Mouse (Mus musculus) cerebellum, adult 2 months (tissue): ENCODE measurements around the gene Fscn3. TPM values are rescaled to one million over a fixed set of nuclear protein-coding genes. Genes with fewer than 3 reads are reported as not detected.

Experiments
- DNase-seq, 2 experiments: peaks; one replicate each; pipeline ENCODE4 v3.0.0; 2021
- H3K27ac ChIP-seq: fragments of 200-500 bp; 2 replicates; pipeline ENCODE4 v1.5.1; 2012; ENCODE audit warnings: low read length, control low read depth, inconsistent platforms; ENCODE audit not compliant: insufficient read depth
- H3K27me3 ChIP-seq: fragments of 200-500 bp; 2 replicates; pipeline ENCODE4 v1.6.1; 2012; ENCODE audit warnings: inconsistent platforms, mild to moderate bottlenecking, low read length, moderate library complexity; ENCODE audit not compliant: control insufficient read depth, insufficient read depth
- H3K4me1 ChIP-seq: fragments of 200-500 bp; 2 replicates; pipeline ENCODE4 v1.6.1; 2011; ENCODE audit warnings: low read length; ENCODE audit not compliant: control insufficient read depth, insufficient read depth
- H3K4me3 ChIP-seq: fragments of 200-500 bp; replicated peaks from 2 replicates; pipeline ENCODE3; 2011; ENCODE audit warnings: mild to moderate bottlenecking, low read depth, low read length, control low read depth; ENCODE audit not compliant: insufficient read depth
- CTCF ChIP-seq: fragments of 200-500 bp; IDR thresholded peaks from 2 replicates; pipeline ENCODE4 v1.5.1; 2011; ENCODE audit warnings: low read depth, mild to moderate bottlenecking, control low read depth, low read length, moderate library complexity, borderline replicate concordance; ENCODE audit not compliant: insufficient read depth
- POLR2A ChIP-seq: fragments of 200-500 bp; IDR thresholded peaks from 2 replicates; pipeline ENCODE4 v1.6.1; 2011; ENCODE audit warnings: low read length, control low read depth, borderline replicate concordance; ENCODE audit not compliant: insufficient read depth
- WGBS: fragments of 180-500 bp; shearing (Covaris S2); methylation state at CpG from one replicate; pipeline ENCODE4 v1.1.7; 2018; 5-methylcytosine and 5-hydroxymethylcytosine counted together
- polyA plus RNA-seq: library from polyadenylated mRNA; depleted of rRNA; stranded (reverse); fragments of >200 nt; gene quantifications from 2 replicates; pipeline ENCODE4 v1.2.3, GENCODE M21; 2012; rRNA removed

The Fscn3 gene
- polyA plus RNA-seq, 1 experiment: 0.08 TPM

GRCm38 (mm10) chr6:28480752-28481492, 53.3 kb downstream of the Fscn3 start:
- H3K27me3 ChIP-seq: no peaks in the 10 kb centered on the region
- peak overlapping the region; percentile 68 for H3K4me3 ChIP-seq
- TF ChIP-seq CTCF (no peak), POLR2A (no peak)
- H3K4me1 ChIP-seq: 0 out of 2 replicates have a peak, but pooled peaks cover 2% of the 10 kb centered on the region
- 6% methylated on average over 21 of the region's 21 CpGs for WGBS
- DNase-seq: peak in 1 of 2 experiments; percentile 15
- no peak overlapping the region for H3K27ac ChIP-seq

GRCm38 (mm10) chr6:28482711-28483315, 55.2 kb downstream of the Fscn3 start:
- no peak overlapping the region for H3K27ac ChIP-seq
- DNase-seq: no peak
- 79% methylated on average over 4 of the region's 4 CpGs for WGBS
- 0 out of 2 replicates have a peak, but pooled peaks cover 2% of the 10 kb centered on the region for H3K4me1 ChIP-seq
- no peaks in the 10 kb centered on the region for H3K27me3 ChIP-seq
- TF ChIP-seq POLR2A: no peak
- no peak for TF ChIP-seq CTCF
- H3K4me3 ChIP-seq: no peak overlapping the region

DNA sequence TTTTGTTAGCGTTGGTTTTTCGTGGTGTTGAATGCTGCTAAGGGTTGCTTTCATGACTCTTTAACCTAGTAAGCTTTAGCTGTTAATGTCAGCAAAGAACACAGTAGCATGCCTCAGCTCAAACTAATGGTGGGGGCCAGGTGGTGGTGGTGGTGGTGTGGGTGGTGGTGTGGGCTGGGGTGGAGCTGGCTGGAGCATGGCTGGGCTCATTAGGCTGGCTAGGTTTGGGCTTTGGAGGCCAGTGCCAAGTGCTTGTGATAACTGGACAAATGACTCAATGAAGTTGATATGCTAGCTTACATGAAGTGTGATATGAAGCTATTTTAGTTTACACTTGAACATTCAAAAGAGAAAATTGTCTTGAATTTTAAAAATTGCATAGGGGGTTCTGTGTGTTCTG, 58.4 kb downstream of the Fscn3 start:
- Histone ChIP-seq H3K4me3 (no peak overlapping the region), H3K4me1 (peaks cover 2% of the 10 kb centered on the region; the same call in 1 of the 2 replicates), H3K27ac (no peak overlapping the region), H3K27me3 (no peaks in the 10 kb centered on the region)
- no peak for TF ChIP-seq POLR2A
- 96% methylated on average over 2 of the region's 2 CpGs for WGBS
- DNase-seq: no peak

DNA sequence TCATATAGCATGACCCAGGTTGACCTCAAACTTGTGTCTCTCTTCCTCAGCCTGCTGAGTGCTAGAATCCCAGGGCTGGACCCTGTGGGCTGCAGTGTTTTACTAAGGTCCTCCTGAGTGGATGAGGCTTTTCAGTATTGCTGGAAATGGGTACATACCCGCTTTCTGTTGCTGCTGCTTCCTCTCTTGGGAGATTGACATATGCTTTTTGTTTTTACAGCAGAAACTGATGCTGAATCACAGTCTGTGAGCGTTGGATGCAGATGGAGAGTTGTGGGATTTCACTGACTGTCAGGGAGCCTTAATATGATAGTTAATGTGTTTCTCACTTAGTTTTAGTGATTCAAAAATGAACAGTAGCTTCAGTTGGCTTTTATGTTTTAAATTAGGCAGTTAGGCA, 58.9 kb downstream of the Fscn3 start:
- Histone ChIP-seq H3K4me1 (peaks cover 2% of the 10 kb centered on the region; the same call in 1 of the 2 replicates), H3K4me3 (no peak overlapping the region), H3K27ac (no peak overlapping the region), H3K27me3 (no peaks in the 10 kb centered on the region)
- 81% methylated on average over 2 of the region's 2 CpGs for WGBS
- no peak for TF ChIP-seq POLR2A
- TF ChIP-seq CTCF: no peak
- no peak for DNase-seq

- peaks cover 2% of the 10 kb centered on the region; the same call in 1 of the 2 replicates for H3K4me1 ChIP-seq
- DNase-seq: no peak
- TF ChIP-seq CTCF: no peak
- TF ChIP-seq POLR2A: no peak
- no peaks in the 10 kb centered on the region for H3K27me3 ChIP-seq
- no peak overlapping the region for H3K27ac ChIP-seq
- WGBS: 96% methylated on average over 7 of the region's 7 CpGs
- no peak overlapping the region for H3K4me3 ChIP-seq
Observed at GRCm38 (mm10) chr6:28486905-28487304, 59.3 kb downstream of the Fscn3 start.

Other genes with a start within 250 kb of the Fscn3 start
- gene Zfp800, start 29.8 kb upstream of the Fscn3 start, polyA plus RNA-seq: 7.7 and 10.6 TPM in 2 replicates
- gene Arf5, start 4.2 kb upstream of the Fscn3 start, polyA plus RNA-seq: 344 and 372 TPM in 2 replicates
- 12.4 and 13.0 TPM in 2 replicates for gene Gcc1, start 601 bp downstream of the Fscn3 start, polyA plus RNA-seq
- gene Pax4, start 21.6 kb downstream of the Fscn3 start, polyA plus RNA-seq: not detected in 2 replicates
- gene Snd1, start 47.4 kb downstream of the Fscn3 start, polyA plus RNA-seq: 57.0 and 59.7 TPM in 2 replicates